Mouse (Mus musculus): ENCODE measurements around the gene RPS10-NUDT3.

The RPS10-NUDT3 gene

DNA sequence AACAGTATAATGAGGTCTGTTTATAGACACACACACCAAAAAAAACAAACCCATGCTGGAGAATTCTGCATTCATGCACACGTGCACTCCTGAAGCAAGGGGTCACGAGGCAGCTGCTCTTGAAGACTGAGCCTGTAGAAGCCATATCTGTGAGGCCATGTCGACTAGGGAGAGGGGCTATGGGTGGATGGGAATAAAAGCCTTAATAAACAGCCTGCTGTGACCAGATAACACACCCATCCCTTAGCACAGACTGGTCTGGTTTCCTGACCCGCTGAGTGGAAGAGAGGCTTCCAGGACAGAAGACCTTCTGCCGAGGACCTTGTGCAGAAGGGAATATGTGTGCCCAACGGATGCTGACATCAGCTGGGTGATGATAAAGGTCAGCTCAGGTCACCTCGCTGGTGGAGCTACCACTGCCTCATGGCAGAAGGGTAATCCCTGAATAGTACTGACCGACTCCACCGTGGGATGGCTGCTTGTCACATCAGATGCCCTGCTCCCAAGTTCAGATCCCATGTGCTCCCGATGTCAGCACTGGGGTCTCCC is 61.2 kb downstream of the RPS10-NUDT3 start:
- DNase-seq = peak; percentile 94

DNA sequence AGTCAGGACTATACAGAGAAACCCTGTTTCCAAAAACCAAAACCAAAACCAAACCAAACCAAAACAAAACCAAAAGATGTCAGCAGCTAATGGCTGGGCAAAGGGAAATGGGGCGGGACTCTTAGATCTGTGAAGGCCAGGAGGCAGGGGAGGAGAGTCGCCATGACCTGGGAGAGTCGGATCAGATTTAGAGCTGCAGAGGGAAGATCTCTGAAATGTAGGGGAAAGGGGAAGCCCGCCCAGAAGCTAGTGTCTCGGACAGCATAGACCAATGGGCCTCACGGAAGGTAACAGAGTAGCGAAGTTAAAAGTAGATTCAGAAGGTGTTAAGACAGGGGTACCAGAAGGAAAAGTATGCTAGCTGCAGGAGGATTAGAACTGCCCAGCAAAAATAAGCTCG is 63.7 kb downstream of the RPS10-NUDT3 start:
- peak; percentile 93 for DNase-seq

DNA sequence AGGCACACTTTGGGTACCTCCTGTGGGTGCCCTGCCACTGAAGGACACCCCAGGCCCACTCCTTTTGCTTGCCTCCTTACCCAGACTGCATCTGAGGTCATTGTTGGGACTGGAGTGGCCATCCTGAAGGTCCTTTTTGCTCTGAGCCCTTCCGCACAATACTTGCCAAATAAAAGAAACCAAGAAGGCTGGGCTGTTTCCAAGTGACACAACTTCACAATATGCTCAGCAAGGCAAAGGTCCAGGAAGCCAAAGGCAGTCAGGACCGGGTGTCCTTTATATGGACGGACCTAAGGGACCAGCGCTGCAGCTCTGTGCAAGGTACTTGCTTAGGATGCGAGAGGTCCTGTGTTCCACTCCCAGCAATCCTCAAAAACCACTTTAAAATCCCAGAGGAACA is 66.8 kb downstream of the RPS10-NUDT3 start:
- peak; percentile 89 for DNase-seq

DNA sequence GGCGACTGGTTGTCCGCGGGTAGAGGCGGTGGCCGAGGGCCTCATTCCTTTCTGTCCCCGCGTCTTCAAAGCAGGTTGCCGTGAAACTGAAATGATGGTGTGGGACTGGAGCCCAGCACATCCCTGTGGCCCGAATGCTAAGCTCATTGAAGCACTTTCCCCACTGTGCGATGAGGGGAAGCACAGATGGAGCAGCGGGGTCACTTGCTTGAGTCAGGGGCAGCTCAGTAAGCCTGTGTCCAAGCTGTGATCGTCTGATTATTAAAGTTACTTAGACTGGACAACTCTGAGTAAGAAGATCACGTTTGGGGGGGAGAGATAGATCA is 69.1 kb downstream of the RPS10-NUDT3 start:
- no peak for DNase-seq

DNA sequence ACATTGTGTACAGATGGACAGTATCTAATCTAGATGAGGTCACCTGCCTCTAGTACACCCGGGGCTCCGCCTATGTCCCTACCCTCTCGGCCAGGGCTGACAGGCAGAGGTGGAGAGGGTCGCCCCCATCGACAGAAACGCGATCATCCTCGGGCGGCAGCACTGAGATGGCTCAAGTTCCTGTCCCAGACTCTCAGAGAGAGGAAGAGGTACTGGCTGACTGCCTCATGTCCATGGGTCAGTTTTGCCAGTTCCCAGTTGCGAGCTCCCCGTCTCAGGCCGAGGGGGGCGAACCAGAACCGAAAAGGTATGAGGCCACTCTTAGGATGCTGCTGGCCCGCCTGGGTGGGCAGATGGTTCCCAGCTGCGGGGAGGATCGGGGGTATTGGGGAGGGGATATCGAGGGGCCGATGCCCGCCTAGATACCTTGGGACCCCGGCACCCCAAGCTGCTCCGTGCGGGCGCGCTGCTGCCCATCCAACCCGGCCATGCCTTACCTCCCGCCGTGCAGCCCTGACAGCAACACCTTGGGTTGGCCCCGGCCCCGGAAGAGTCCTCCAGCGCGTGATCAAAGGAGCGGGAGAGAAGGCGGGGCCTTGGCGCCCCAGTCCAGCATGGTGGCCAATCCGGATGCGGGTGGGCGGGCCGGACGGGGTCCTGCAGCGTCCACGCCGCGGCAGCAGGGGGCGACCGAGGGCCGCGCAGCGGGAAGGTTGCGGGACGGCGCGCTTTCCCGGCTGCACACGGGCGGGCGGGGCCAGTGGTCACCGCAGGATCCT is 69.7 kb downstream of the RPS10-NUDT3 start, which contains the start of gene AI413582:
Gene AI413582, minus strand, starts transcription at position 594 of the 779 bp plus-strand sequence.
- DNase-seq = peak; percentile 100

DNA sequence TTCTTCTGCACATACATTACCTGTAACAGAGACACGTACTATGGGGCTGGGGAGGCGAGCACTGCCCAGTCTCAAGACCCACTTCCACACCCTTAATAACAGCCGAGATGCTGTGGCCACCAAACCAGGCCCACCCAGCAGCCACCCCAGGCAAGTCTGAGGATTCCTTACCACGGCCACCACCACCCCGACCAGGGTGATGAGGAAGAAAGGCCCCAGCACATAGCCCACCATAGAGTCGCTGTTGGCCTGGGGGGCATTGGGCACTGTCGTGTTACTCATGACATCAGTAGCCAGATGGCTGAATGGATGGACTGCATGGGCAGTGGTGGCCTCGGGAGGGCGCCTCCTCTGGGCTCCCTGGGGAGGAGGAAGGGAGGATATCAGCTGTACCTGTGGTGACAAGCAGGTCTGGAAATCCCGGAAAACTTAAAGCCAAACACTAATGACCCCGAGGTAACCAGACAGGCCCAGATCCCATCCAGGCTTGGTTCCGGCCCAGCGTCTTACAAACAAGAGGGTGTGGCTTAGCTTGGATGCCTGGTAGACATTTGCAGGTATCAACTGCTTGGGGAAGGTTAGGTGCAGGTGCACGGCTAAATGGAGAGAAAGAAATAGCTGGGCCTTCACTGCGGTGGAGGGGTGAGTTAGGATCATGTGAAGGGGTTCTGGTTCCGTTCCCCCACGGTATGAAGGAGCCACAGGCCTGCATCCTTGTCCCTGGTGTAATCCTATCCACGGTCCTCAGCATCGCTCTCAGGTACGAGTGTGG is 70.4 kb downstream of the RPS10-NUDT3 start:
- DNase-seq = peak; percentile 95

DNA sequence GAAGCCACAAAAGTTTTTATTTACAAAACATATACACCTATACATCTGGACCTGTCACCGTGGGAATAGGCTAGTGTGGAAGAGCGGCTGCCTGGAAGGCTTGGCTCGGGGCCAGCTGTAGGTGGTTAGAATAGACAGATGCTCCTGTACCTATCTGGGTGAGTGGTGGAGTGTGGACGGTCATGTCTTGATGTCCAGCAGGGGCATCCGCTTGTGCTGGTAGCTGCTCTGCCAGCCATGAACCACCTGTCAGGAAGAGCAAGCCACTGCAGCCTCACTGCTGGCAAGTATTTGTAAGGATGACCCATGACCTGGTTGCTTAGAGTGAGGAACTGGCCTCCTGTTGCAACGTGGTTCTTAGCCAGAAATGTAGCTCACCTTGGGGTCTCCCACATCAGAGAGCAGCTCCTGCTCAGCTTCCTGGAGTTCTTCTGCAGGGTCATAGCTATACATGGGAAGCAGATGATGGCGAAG is 71.2 kb downstream of the RPS10-NUDT3 start:
- DNase-seq = peak; percentile 94

DNA sequence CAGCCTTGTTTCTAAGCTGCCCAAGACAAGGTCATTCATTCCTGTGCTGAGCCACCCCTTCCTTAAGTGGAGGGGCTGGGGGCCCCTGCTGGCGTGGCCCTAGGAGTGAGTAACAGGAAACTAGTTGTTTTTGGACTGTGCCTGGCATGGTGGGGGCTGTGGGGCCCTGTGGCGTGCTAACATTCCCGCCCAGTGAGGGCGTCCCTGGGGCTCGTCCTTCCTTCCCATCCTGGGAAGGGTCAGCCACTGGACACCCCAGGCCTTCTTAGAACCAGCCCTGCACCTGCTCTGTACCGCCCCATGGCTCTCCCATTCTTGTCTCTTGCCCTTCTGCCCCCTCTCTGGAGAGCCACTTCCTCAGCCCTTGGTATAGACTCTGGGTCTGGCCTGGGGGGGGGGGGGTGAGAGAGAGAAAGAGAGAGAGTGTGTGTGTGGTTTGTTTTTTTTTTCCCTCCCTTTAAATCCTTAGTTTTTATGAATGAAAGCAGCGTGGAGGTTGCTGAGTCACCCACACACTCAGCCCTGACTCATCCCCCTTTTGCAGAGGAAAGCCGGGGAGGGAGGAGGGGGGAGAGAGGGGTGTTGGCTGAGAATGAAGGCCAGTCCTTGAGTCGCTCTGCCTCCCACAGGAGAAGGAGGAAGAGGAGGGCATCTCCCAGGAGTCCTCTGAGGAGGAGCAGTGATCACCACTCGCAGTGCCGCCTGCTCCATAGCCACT is 73.1 kb downstream of the RPS10-NUDT3 start:
- DNase-seq = peak; percentile 95

DNA sequence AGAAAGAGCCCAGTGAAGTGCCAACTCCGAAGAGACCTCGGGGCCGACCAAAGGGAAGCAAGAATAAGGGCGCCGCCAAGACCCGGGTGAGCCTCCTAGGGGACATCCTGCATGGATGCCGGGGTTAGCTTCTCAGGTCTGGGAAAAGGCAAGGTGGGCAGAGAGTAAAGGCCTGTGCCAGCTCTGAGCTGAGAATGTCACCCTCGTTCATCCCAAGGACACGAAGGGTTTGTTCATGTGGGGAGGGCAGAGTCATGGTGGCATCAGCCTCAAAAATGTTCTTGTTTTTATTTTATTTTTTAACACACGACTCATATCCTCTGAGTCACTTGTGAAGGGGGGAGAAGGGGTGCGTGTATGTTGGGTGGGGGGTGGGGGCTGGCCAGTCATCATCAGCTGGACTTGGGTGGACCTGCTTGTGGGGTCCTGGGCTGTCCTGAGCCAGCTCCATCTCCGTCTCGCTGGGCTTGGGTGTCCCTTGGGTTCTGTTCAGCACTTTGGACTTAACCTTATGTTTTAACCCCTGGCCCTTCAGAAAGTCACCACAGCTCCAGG is 74.0 kb downstream of the RPS10-NUDT3 start:
- no peak for DNase-seq

DNA sequence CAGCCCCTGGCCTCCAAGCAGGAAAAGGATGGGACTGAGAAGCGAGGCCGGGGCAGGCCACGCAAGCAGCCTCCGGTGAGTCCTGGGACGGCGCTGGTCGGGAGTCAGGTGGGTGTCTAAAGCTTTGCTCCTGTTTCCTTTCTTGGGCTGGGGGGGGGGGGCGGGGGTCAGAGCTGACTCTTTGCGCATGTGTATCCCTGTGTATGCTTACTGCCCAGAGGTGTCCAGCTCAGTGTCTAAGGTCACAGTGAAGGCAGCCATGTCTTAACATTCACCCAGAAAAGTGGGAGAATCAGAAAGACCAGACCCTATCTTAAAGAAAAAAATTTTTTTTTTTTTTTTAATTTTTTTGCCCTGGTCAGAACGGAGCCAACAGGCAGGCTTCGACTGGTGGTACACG is 75.4 kb downstream of the RPS10-NUDT3 start:
- no peak for DNase-seq

DNA sequence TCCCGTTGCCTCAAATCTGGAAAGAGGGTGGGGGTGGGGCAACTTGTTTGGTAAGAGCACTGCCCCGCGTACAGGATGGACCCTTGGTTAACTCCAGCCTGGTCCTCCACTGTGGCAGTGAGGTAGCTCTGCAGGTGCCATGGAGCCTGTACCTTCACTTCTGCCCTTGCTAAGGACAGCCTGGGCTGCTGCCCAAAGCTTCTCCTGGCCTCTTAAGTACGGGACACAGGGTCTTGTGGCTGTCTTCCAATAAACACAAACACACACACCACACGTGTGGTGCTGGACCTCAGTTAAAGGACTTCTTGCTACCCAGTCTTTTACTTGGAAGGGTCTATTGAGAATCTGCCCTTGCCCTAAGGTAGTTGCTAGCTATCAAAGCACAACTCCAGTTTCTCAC is 76.2 kb downstream of the RPS10-NUDT3 start:
- peak; percentile 93 for DNase-seq

DNA sequence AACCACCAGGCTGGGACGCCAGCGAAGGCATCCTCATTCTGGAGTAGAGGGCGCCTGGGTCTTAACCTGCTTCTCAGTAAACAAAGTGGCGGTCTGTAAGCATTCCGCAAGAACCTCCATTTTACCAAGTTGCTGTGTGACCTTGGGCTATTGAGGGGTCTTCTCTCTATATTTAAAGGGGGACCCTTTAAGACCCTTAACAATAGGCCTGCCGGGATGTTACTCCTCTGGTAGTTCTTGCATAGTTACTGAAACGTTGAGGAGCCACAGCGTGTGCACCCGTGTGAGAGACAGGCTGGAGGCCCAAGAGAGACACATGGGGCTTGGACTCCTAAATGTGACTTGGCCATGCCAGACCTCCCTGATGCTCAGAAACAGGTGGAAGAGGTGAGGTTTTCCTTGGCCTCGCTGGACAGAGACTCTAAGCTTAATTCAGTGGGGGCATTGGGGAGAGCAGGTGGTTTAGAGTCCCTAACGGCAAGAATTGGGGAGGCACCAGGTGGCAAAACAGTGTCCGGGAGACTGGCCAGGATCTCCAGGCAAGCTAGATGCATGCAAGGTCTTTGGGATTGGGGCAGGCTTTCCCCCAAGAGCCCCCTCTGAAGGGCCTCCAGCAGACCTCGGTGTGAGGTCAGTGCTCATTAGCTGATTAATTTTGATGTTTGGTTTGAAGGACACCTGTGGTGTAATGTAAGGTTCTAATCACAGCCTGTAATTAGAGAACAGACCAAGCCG is 76.9 kb downstream of the RPS10-NUDT3 start:
- DNase-seq = peak; percentile 85

DNA sequence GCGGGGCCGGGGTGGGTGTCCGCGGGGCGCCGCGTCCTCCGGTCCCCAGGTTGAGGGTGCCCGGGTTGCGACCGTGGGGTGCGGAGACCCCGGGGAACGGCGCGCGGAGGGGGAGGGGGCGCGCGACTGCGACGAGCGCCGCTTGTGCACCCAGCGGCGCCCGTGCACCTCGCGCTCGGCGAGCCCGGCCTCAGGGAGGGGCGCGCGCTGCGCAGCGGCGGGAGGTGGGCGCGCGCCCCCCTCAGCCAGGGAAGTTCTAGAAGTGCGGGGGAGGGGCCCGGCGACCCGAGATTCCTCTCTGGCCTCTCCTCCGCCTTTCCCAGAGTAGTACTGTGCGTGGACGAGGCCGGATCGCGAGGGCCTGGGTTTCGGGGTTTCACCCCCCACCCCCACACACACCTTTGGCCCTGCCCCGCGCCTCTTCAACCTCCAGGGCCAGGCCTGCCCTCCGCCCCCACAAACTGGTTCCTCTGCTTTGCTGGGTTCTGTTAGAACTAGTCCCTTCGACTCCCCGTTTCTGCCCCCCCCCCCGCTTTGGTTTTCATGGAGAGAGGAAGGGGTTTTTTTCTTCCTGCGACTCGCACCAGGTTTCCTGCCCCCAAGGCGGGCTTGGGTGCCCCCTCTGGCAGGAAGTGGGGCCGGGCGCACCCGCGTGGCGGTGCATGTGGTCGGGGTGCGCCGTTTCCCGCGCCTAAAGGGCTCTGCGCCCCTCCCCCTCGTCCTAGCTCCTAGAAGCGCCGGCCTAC is 77.7 kb downstream of the RPS10-NUDT3 start:
- DNase-seq = peak; percentile 95

DNA sequence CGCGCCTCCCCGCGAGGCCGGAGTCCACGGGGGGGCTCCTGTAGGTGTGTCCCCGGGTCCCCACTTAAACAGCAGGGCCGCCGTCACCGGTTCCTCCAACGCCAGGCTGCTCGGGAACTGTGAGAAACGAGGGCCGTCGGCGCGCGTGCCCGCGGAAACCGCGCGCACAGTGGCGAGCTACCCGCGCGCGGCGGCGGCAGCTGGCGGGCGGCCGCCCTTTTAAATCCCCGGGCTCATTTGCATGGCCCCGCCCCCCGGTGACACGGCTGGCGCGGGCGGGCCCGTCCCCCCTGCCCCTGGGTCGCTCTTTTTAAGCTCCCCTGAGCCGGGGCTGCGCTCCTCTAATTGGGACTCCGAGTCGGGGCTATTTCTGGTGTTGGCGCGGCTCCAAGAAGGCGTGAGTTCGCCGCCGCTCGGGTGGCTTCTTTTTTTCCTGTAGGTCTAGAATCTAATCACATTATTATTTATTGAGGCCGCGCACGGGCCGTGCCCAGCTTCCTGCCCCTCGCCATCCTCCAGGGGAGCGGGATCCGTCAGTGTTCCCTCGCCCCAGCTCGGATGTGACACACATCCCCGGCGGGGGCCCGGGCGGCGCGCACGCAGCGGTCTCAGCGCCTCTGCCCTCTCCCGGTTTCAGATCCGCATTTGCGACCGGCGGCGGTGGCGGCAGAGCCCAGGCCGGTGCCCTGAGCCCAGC is 78.6 kb downstream of the RPS10-NUDT3 start, which contains the start of gene Hmga1:
Gene Hmga1, plus strand, starts transcription at position 183 of the 697 bp plus-strand sequence.
- DNase-seq = peak; percentile 99

DNA sequence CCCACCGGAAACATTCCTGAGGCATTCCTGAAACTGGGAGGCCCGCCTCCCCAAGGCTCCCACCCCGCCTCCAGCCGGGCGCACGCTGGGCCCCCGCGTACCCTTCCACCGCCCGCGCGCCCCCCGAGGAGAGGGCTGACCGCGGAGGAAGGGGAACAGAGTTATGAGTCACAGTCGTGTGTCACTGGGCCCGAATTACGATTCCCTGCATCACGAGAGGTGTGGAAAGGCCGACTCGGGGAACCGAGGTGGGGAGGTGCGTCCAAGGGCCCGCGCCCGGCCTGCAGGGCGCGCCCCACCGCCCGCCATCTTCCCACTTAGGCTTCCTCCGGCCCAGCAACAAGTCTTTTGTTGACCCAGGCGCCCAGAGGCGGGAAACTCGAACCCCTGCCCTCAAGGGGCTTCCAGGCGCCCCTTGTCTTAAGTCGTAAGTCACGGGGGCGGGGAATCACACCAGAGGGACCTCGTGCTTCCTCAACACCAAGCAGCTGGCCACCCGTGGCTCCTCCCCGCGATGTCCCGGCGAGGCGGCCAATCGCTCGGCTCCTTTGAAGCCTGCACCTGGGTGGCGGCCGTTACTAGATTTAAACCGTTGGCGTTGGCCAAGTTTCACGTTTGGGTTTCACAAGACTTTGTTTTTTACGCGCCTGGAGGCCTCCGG is 79.4 kb downstream of the RPS10-NUDT3 start:
- peak; percentile 98 for DNase-seq

DNA sequence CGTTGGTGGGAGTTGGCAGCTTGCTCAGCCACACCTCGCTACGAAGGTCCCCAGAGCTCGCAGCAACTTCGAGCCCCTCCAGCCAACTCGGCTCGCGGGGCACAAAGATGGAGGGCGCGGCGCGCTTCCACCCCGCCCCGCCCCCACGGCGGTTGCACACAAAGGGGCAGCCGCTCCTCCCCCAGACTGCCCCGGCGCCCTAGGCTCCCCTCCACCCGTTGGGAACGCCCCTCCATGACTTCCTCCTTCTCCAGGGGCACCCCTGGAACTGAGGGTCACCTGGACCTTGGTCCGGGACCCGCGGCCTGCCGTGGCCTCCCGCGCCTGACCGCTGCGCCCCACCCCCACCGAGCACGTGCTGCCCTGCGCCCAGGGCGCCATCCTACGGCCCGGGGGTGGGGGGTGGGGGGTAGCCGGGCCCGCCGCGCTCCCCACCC is 79.9 kb downstream of the RPS10-NUDT3 start:
- peak; percentile 95 for DNase-seq

DNA sequence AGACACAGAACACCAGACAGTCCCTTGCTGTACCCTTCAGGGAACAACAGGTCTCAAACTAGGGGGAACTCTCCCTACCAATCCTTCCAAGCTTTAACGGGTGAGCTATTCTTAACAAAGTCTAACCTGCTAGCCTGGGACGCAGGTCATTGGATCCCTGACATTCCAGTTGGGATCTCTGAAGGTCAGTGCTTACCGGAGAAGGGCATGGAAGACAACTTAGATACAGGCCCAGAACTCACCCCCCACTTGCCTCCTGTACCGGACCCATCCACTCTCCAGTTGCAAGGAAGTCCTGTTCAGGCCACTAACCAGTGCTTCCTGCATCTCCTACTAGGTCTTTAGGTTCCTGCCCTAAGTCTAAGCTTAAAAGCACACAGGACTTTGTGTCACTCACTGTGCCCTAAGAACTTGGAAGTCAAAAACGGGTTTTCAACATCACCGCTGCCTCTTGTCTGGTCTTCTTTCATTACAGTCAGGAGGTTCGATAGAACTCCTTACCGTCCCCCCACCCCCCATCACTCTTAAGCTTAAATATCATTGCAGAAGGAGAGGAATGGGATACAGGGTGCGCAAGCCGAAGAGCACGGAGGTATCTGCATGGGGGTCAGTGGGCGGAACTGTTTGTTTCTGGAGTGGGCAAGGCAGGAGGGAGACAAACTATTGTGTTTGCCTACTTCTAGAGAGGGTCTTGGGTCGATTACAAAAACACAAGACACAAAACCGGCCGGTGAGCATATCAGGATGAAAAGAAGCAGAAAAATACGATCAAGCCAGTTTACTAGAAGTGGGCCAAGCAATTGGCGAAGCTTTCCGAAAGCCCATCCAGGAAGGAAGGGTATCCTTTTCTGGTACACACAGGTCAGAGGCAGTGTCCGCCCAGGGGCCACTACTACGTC is 80.7 kb downstream of the RPS10-NUDT3 start:
- DNase-seq = peak; percentile 85
